Mouse (Mus musculus): ENCODE measurements at regions not wholly inside any gene's neighbourhood (a gene's known extent, or its start where the extent isn't known, plus 50 kb on each side); places are given as distances from the start of the nearest gene placed in this dataset.

DNA sequence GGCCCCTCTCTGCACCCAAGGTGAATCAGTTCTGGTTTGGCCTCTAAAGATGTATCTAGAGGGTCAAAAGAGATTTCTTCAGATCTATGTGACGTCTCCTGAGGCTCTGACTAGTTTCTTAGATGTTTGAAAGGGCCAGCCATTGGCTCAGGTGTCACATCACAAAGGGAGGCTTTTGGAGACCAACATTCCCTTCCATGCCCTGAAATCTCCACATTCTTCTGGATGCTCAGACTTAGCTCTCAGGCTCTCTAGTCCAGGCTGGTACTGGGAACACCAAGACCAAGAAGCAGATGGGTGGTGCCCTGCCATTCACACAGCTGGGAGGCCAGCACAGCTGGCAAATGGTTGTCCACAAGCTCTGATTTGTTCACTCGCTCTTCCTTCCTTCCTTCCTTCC lies 142.4 kb upstream of the Tbca start:
- Histone ChIP-seq H3K27me3 (replicated peaks; ENCODE audit: control insufficient read depth, insufficient read depth, low read length) (no peaks in the 10 kb centered on the region), H3K4me3 (ENCODE audit: low read depth, low read length) (no peak overlapping the region), H3K9me3 (ENCODE audit: control insufficient read depth) (no peaks in the 10 kb centered on the region), H3K9ac (ENCODE audit: low read depth, low read length) (no peak overlapping the region), H3K27ac (ENCODE audit: low read depth, low read length) (no peak overlapping the region), H3K4me1 (replicated peaks; ENCODE audit: control insufficient read depth, insufficient read depth, low read length) (no peaks in the 10 kb centered on the region), H3K36me3 (ENCODE audit: control insufficient read depth, insufficient read depth) (no peaks in the 10 kb centered on the region), H3K4me2 (replicated peaks; ENCODE audit: low read depth) (no peak overlapping the region)
- no peak for TF ChIP-seq CTCF (IDR thresholded peaks at IDR 0.05; ENCODE audit: low read depth)
- no peak for ATAC-seq
- WGBS: 94% methylated on average over 2 of the region's 2 CpGs

GRCm38 (mm10) chr13:94646781-94647555 lies 141.7 kb upstream of the Tbca start:
- no peaks in the 10 kb centered on the region for H3K36me3 ChIP-seq (ENCODE audit: control insufficient read depth, insufficient read depth)
- H3K9ac ChIP-seq (ENCODE audit: low read depth, low read length): no peak overlapping the region
- no peak overlapping the region for H3K4me3 ChIP-seq (ENCODE audit: low read depth, low read length)
- TF ChIP-seq CTCF (IDR thresholded peaks at IDR 0.05; ENCODE audit: low read depth): no peak
- WGBS: 60% methylated on average over 12 of the region's 12 CpGs
- H3K27me3 ChIP-seq (replicated peaks; ENCODE audit: control insufficient read depth, insufficient read depth, low read length): no peaks in the 10 kb centered on the region
- no peak overlapping the region for H3K4me2 ChIP-seq (replicated peaks; ENCODE audit: low read depth)
- H3K27ac ChIP-seq (ENCODE audit: low read depth, low read length): no peak overlapping the region
- H3K4me1 ChIP-seq (replicated peaks; ENCODE audit: control insufficient read depth, insufficient read depth, low read length): no peaks in the 10 kb centered on the region
- H3K9me3 ChIP-seq (ENCODE audit: control insufficient read depth): no peaks in the 10 kb centered on the region
- no peak for ATAC-seq

- Histone ChIP-seq H3K4me1 (replicated peaks; ENCODE audit: control insufficient read depth, insufficient read depth, low read length) (no peaks in the 10 kb centered on the region), H3K9ac (ENCODE audit: low read depth, low read length) (no peak overlapping the region), H3K4me2 (replicated peaks; ENCODE audit: low read depth) (no peak overlapping the region), H3K27me3 (replicated peaks; ENCODE audit: control insufficient read depth, insufficient read depth, low read length) (no peaks in the 10 kb centered on the region), H3K27ac (ENCODE audit: low read depth, low read length) (no peak overlapping the region), H3K9me3 (ENCODE audit: control insufficient read depth) (no peaks in the 10 kb centered on the region), H3K36me3 (ENCODE audit: control insufficient read depth, insufficient read depth) (no peaks in the 10 kb centered on the region), H3K4me3 (ENCODE audit: low read depth, low read length) (no peak overlapping the region)
- WGBS: 69% methylated on average over 5 of the region's 5 CpGs
- TF ChIP-seq CTCF (IDR thresholded peaks at IDR 0.05; ENCODE audit: low read depth): no peak
- no peak for ATAC-seq
These were observed 141.1 kb upstream of the Tbca start for GRCm38 (mm10) chr13:94647566-94647965.

- Histone ChIP-seq H3K9ac (ENCODE audit: low read depth, low read length) (no peak overlapping the region), H3K4me3 (ENCODE audit: low read depth, low read length) (no peak overlapping the region), H3K4me1 (replicated peaks; ENCODE audit: control insufficient read depth, insufficient read depth, low read length) (no peaks in the 10 kb centered on the region), H3K27ac (ENCODE audit: low read depth, low read length) (no peak overlapping the region), H3K27me3 (replicated peaks; ENCODE audit: control insufficient read depth, insufficient read depth, low read length) (no peaks in the 10 kb centered on the region), H3K9me3 (ENCODE audit: control insufficient read depth) (no peaks in the 10 kb centered on the region), H3K36me3 (ENCODE audit: control insufficient read depth, insufficient read depth) (no peaks in the 10 kb centered on the region), H3K4me2 (replicated peaks; ENCODE audit: low read depth) (no peak overlapping the region)
- 72% methylated on average over 7 of the region's 7 CpGs for WGBS
- no peak for TF ChIP-seq CTCF (IDR thresholded peaks at IDR 0.05; ENCODE audit: low read depth)
- ATAC-seq: no peak
These were observed 137.8 kb upstream of the Tbca start for GRCm38 (mm10) chr13:94650951-94651350.

GRCm38 (mm10) chr13:94667604-94668003 lies 121.1 kb upstream of the Tbca start:
- Histone ChIP-seq H3K4me1 (replicated peaks; ENCODE audit: control insufficient read depth, insufficient read depth, low read length) (no peaks in the 10 kb centered on the region), H3K9me3 (ENCODE audit: control insufficient read depth) (no peaks in the 10 kb centered on the region), H3K36me3 (ENCODE audit: control insufficient read depth, insufficient read depth) (no peaks in the 10 kb centered on the region), H3K9ac (ENCODE audit: low read depth, low read length) (no peak overlapping the region), H3K4me3 (ENCODE audit: low read depth, low read length) (no peak overlapping the region), H3K27ac (ENCODE audit: low read depth, low read length) (no peak overlapping the region), H3K27me3 (replicated peaks; ENCODE audit: control insufficient read depth, insufficient read depth, low read length) (peaks cover 14% of the 10 kb centered on the region; the same call in 1 of the 2 replicates), H3K4me2 (replicated peaks; ENCODE audit: low read depth) (no peak overlapping the region)
- 78% methylated on average over 9 of the region's 9 CpGs for WGBS
- ATAC-seq: no peak
- TF ChIP-seq CTCF (IDR thresholded peaks at IDR 0.05; ENCODE audit: low read depth): no peak

DNA sequence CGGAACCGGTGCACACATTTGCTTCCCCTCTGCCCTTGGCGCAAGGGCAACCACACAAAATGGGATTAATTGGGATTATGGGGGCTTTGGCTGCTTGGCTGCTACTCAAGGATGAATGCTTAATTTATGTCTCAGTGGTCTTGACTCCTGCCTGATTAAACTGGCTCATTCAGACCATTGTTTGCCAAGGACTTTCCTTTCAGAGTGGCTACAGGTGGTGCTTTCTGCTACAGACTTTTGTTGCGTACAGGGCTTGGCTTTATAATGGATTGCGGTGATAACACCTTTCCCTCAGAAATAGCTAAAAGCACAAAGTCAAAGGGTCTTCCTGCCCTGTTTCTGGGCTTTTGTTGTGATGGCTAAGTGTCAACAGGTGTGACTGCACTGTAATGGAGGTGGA lies 120.4 kb upstream of the Tbca start:
- ATAC-seq: no peak
- Histone ChIP-seq H3K4me3 (ENCODE audit: low read depth, low read length) (no peak overlapping the region), H3K4me1 (replicated peaks; ENCODE audit: control insufficient read depth, insufficient read depth, low read length) (no peaks in the 10 kb centered on the region), H3K9me3 (ENCODE audit: control insufficient read depth) (no peaks in the 10 kb centered on the region), H3K4me2 (replicated peaks; ENCODE audit: low read depth) (no peak overlapping the region), H3K36me3 (ENCODE audit: control insufficient read depth, insufficient read depth) (no peaks in the 10 kb centered on the region), H3K27ac (ENCODE audit: low read depth, low read length) (no peak overlapping the region), H3K27me3 (replicated peaks; ENCODE audit: control insufficient read depth, insufficient read depth, low read length) (peaks cover 14% of the 10 kb centered on the region; the same call in 1 of the 2 replicates), H3K9ac (ENCODE audit: low read depth, low read length) (no peak overlapping the region)
- 51% methylated on average over 5 of the region's 5 CpGs for WGBS
- TF ChIP-seq CTCF (IDR thresholded peaks at IDR 0.05; ENCODE audit: low read depth): no peak

Data from intestine, postnatal 0 days (tissue).